21 mouse cellular contexts compared by ENCODE assay signal in genomic region chr8:46474634-46475033, GRCm38 (mm10). TPM values are rescaled to one million over a fixed set of nuclear protein-coding genes. Genes with fewer than 3 reads are reported as not detected.
DNase-seq lines count a peak whose midpoint lies in the region; ATAC-seq and TF ChIP-seq lines count a peak whose summit lies in the region.
"Had no signal": no experiment of that assay in that cellular context is flagged by ENCODE, and none has a peak within 500 bp of the region (broad histone marks: within the 10 kb centered on the region; RNA-seq: fewer than 3 reads in every experiment).

No protein-coding gene starts in this region.

- no peak for TF ChIP-seq CTCF in MEL (IDR thresholded peaks at IDR 0.05 in 2 of 3, conservative IDR thresholded peaks at IDR 0.05 in 1 of 3; ENCODE audit: control insufficient read depth in 1 of 3, insufficient read depth in 1 of 3, low read depth in 2 of 3, low read length in 3 of 3, poor library complexity in 1 of 3, severe bottlenecking in 1 of 3)
- no peak for TF ChIP-seq CTCF in liver, embryonic 14.5 days (IDR thresholded peaks at IDR 0.05; ENCODE audit: low read depth)

- peak; percentile 90 for DNase-seq in MEL (ENCODE audit: low read depth, low spot score)
- DNase-seq in MEL-GATA-1-ER (ENCODE audit: extremely low read depth, low read depth) = peak; percentile 81
- DNase-seq in liver, embryonic 14.5 days (ENCODE audit: low read depth in 3 of 3, low spot score in 3 of 3) = peak; percentile 51 to 59 (median 54)
- DNase-seq in ovary, adult 18-20 months (ENCODE audit: low spot score) = no peak
- no peak for DNase-seq in retina, postnatal 1 day
- no peak for DNase-seq in adrenal gland, postnatal 25 days
- DNase-seq: adrenal gland, postnatal 14 days; cerebellum, adult 8-10 months; heart, postnatal 10 days; kidney, adult 18-20 months; kidney, postnatal 10 days; lung, embryonic 14.5 days; right cerebral cortex, adult 18-20 months; thymus, postnatal 14 days had no signal

- H3K4me2 ChIP-seq in liver, embryonic 14.5 days (ENCODE audit: low read depth) = peak overlapping the region; percentile 61
- H3K4me2 ChIP-seq: heart, embryonic 11.5 days; lung, embryonic 14.5 days; midbrain, embryonic 12.5 days had no signal

- no peak overlapping the region; the same call in 1 of the 2 replicates for H3K9ac ChIP-seq in MEL (ENCODE audit: control insufficient read depth, low read depth, low read length, poor library complexity, severe bottlenecking)
- H3K9ac ChIP-seq in liver, embryonic 14.5 days (replicated peaks) = peak overlapping the region; percentile 51
- H3K9ac ChIP-seq: lung, embryonic 14.5 days; midbrain, embryonic 12.5 days had no signal

- H3K9me3 ChIP-seq in MEL (replicated peaks; ENCODE audit: insufficient read depth, low read length) = no peaks in the 10 kb centered on the region
- H3K9me3 ChIP-seq in erythroblast, embryonic 14.5 days (ENCODE audit: control insufficient read depth, low read length) = no peaks in the 10 kb centered on the region
- no peaks in the 10 kb centered on the region for H3K9me3 ChIP-seq in liver, embryonic 14.5 days (ENCODE audit: control insufficient read depth, low read length)
- H3K9me3 ChIP-seq: midbrain, embryonic 12.5 days had no signal

- H3K27me3 ChIP-seq in MEL (ENCODE audit: control insufficient read depth in 1 of 2, insufficient read depth in 2 of 2, low read length in 2 of 2) = no peaks in the 10 kb centered on the region
- H3K27me3 ChIP-seq in erythroblast, embryonic 14.5 days (ENCODE audit: control insufficient read depth) = no peaks in the 10 kb centered on the region
- H3K27me3 ChIP-seq in liver, embryonic 14.5 days (ENCODE audit: control insufficient read depth, insufficient read depth, low read length) = no peaks in the 10 kb centered on the region

- TF ChIP-seq EP300 in MEL (IDR thresholded peaks at IDR 0.05; ENCODE audit: low read depth in 1 of 2, low read length in 2 of 2) = peak; percentile 97
- TF ChIP-seq EP300 in liver, embryonic 14.5 days (IDR thresholded peaks at IDR 0.05; ENCODE audit: low read depth) = peak; percentile 72

- peak overlapping the region; percentile 78 for H3K27ac ChIP-seq in MEL (ENCODE audit: control insufficient read depth, low read depth, low read length)
- H3K27ac ChIP-seq in liver, embryonic 14.5 days = peak overlapping the region; percentile 77
- H3K27ac ChIP-seq: macrophage; midbrain, embryonic 12.5 days; stomach, postnatal 0 days had no signal

- H3K4me1 ChIP-seq in MEL (ENCODE audit: control insufficient read depth in 1 of 2, insufficient read depth in 2 of 2, low read length in 2 of 2) = peaks cover 26 to 32% of the 10 kb centered on the region in 2 experiments
- peaks cover 80% of the 10 kb centered on the region for H3K4me1 ChIP-seq in erythroblast, embryonic 14.5 days (ENCODE audit: control insufficient read depth)
- H3K4me1 ChIP-seq in liver, embryonic 14.5 days (replicated peaks; ENCODE audit: control insufficient read depth in 2 of 2, insufficient read depth in 2 of 2, low read length in 1 of 2) = peaks cover 29 to 59% of the 10 kb centered on the region in 2 experiments
- H3K4me1 ChIP-seq: midbrain, embryonic 12.5 days had no signal

- 18% methylated on average over 6 of the region's 6 CpGs for WGBS in liver, embryonic 14.5 days (ENCODE audit: insufficient replicate concordance)

- ATAC-seq in liver, embryonic 14.5 days (ENCODE audit: insufficient read depth) = no peak
- ATAC-seq: activated CD4-positive, CD25-positive, alpha-beta regulatory T cell, adult 4 months; forebrain, embryonic 16.5 days had no signal

- peaks cover 1 to 32% of the 10 kb centered on the region in 2 experiments; a peak in 2 of 4 replicates for H3K36me3 ChIP-seq in MEL (ENCODE audit: control insufficient read depth in 1 of 2, insufficient read depth in 2 of 2, low read length in 2 of 2)
- H3K36me3 ChIP-seq in erythroblast, embryonic 14.5 days (ENCODE audit: control insufficient read depth) = peaks cover 54% of the 10 kb centered on the region
- H3K36me3 ChIP-seq in liver, embryonic 14.5 days (replicated peaks; ENCODE audit: control insufficient read depth, insufficient read depth, low read depth) = no peaks in the 10 kb centered on the region
- H3K36me3 ChIP-seq: midbrain, embryonic 12.5 days had no signal

- H3K79me2 ChIP-seq in MEL (ENCODE audit: control insufficient read depth, insufficient read depth, low read length, poor library complexity) = peaks cover 49% of the 10 kb centered on the region

- TF ChIP-seq RAD21 in MEL (IDR thresholded peaks at IDR 0.05; ENCODE audit: low read depth, low read length) = no peak

- peak overlapping the region in 1 of 2 experiments; percentile 37; a peak in 2 of 4 replicates for H3K4me3 ChIP-seq in MEL (ENCODE audit: control insufficient read depth in 1 of 2, insufficient read depth in 1 of 2, low read depth in 2 of 2, low read length in 2 of 2)
- H3K4me3 ChIP-seq in erythroblast, embryonic 14.5 days (replicated peaks) = peak overlapping the region; percentile 54
- peak overlapping the region in 1 of 2 experiments; percentile 23; a peak in 2 of 4 replicates for H3K4me3 ChIP-seq in liver, embryonic 14.5 days (ENCODE audit: insufficient read depth in 1 of 2, low read depth in 2 of 2, low read length in 2 of 2)
- H3K4me3 ChIP-seq: midbrain, embryonic 12.5 days had no signal

- no peak for TF ChIP-seq POLR2A in MEL (IDR thresholded peaks at IDR 0.05; ENCODE audit: control insufficient read depth in 1 of 2, insufficient read depth in 1 of 2, low read depth in 1 of 2, low read length in 2 of 2, poor library complexity in 1 of 2)

TF ChIP-seq in MEL, 35 proteins besides CTCF, POLR2A, EP300 and RAD21 (continues in another document):
- TF ChIP-seq ETS1 (IDR thresholded peaks at IDR 0.05; ENCODE audit: low read depth, low read length) (peak; percentile 89), SIN3A (IDR thresholded peaks at IDR 0.05; ENCODE audit: low read length) (peak; percentile 86), GABPA (IDR thresholded peaks at IDR 0.05; ENCODE audit: low read depth, low read length) (no peak), ZKSCAN1 (IDR thresholded peaks at IDR 0.05; ENCODE audit: low read depth, low read length) (no peak), ZNF384 (IDR thresholded peaks at IDR 0.05; ENCODE audit: low read depth, low read length) (no peak), USF1 (IDR thresholded peaks at IDR 0.05; ENCODE audit: low read depth, low read length) (no peak), MAFK (IDR thresholded peaks at IDR 0.05; ENCODE audit: borderline replicate concordance, low read depth, low read length) (peak; percentile 50; the same call in 1 of the 2 replicates), ZMIZ1 (IDR thresholded peaks at IDR 0.05; ENCODE audit: low read depth, low read length) (no peak), CHD1 (IDR thresholded peaks at IDR 0.05; ENCODE audit: low read depth, low read length) (no peak), MYC (IDR thresholded peaks at IDR 0.05; ENCODE audit: low read depth, low read length) (no peak), NELFE (IDR thresholded peaks at IDR 0.05; ENCODE audit: low read depth, low read length) (no peak), MYB (IDR thresholded peaks at IDR 0.05; ENCODE audit: low read depth, low read length) (peak; percentile 93), MXI1 (IDR thresholded peaks at IDR 0.05; ENCODE audit: low read depth, low read length) (peak; percentile 35; the same call in 1 of the 2 replicates), SMC3 (IDR thresholded peaks at IDR 0.05; ENCODE audit: low read depth, low read length) (no peak), JUND (IDR thresholded peaks at IDR 0.05; ENCODE audit: low read depth, low read length) (peak; percentile 41; the same call in 1 of the 2 replicates), UBTF (IDR thresholded peaks at IDR 0.05; ENCODE audit: borderline replicate concordance, insufficient read depth, low read depth, low read length) (no peak), RCOR1 (IDR thresholded peaks at IDR 0.05; ENCODE audit: low read depth, low read length) (peak; percentile 87), TCF12 (IDR thresholded peaks at IDR 0.05; ENCODE audit: low read depth, low read length) (peak; percentile 96), ZC3H11A (IDR thresholded peaks at IDR 0.05; ENCODE audit: low read depth, low read length) (no peak), TAL1 (IDR thresholded peaks at IDR 0.05; ENCODE audit: low read length) (peak; percentile 85), TBP (IDR thresholded peaks at IDR 0.05; ENCODE audit: low read depth, low read length) (no peak), NRF1 (IDR thresholded peaks at IDR 0.05; ENCODE audit: insufficient read depth, low read depth, low read length, poor library complexity, severe bottlenecking) (no peak), POLR2AphosphoS2 (IDR thresholded peaks at IDR 0.05; ENCODE audit: low read length) (no peak; the same call in 1 of the 2 replicates), HCFC1 (IDR thresholded peaks at IDR 0.05; ENCODE audit: low read depth, low read length) (0 out of 2 replicates have a peak, but pooled peaks have one; percentile 35), GATA1 (IDR thresholded peaks at IDR 0.05; ENCODE audit: low read depth, low read length) (peak; percentile 96), KAT2A (conservative IDR thresholded peaks at IDR 0.05; ENCODE audit: low read depth, low read length) (no peak), BHLHE40 (IDR thresholded peaks at IDR 0.05; ENCODE audit: borderline replicate concordance, low read depth, low read length) (0 out of 2 replicates have a peak, but pooled peaks have one; percentile 31), MEF2A (IDR thresholded peaks at IDR 0.05; ENCODE audit: extremely low read depth, insufficient replicate concordance, low read depth, low read length, poor library complexity, severe bottlenecking) (no peak), USF2 (IDR thresholded peaks at IDR 0.05; ENCODE audit: borderline replicate concordance in 1 of 2, insufficient read depth in 1 of 2, low read depth in 1 of 2, low read length in 2 of 2) (no peak), MAZ (IDR thresholded peaks at IDR 0.05; ENCODE audit: low read depth, low read length) (no peak), CHD2 (IDR thresholded peaks at IDR 0.05; ENCODE audit: low read length) (no peak), POLR2AphosphoS5 (IDR thresholded peaks at IDR 0.05; ENCODE audit: borderline replicate concordance, low read depth, low read length) (no peak), MAX (IDR thresholded peaks at IDR 0.05; ENCODE audit: low read length) (peak; percentile 58; the same call in 1 of the 2 replicates)

RNA-seq across cellular contexts. Expression of gene Acsl1, which starts 3.8 kb away (rescaled TPM):
- total RNA-seq in MEL (2012; rRNA removed) = 25.1 and 26.2 TPM in 2 replicates
- polyA plus RNA-seq in MEL (2012; ENCODE audit: insufficient read depth in 1 of 2, insufficient read length in 2 of 2, low read depth in 1 of 2, low replicate concordance in 2 of 2, missing spikeins in 1 of 2) = 10 to 100 TPM in 1 of 2 experiments, not detected in 1; 33.9 TPM
- 2.0 and 2.8 TPM in 2 replicates for polyA plus RNA-seq in erythroblast, embryonic 14.5 days (2012)
- polyA plus RNA-seq in liver, embryonic 14.5 days (2012; rRNA removed) = 27.5 and 39.4 TPM in 2 replicates
- 64.2 and 73.7 TPM in 2 replicates for polyA plus RNA-seq in liver, embryonic 14.5 days (2014; fragmentation: Nextera tagmentation; extraction: Ambion mirVana)
- 295 and 361 TPM in 2 replicates for total RNA-seq in adrenal gland, postnatal 25 days (2021)

Comparison
In these comparisons a context has a peak if more than half of its experiments do, and no peak if none do; other contexts are left out.
1. DNase-seq: peak in MEL (single experiment), MEL-GATA-1-ER (single experiment) and liver, embryonic 14.5 days (3 of 3); none in ovary, adult 18-20 months (single experiment), retina, postnatal 1 day (single experiment) and adrenal gland, postnatal 25 days (single experiment).